Mouse (Mus musculus): ENCODE measurements around the gene Ogt.

Ogt gene

DNA sequence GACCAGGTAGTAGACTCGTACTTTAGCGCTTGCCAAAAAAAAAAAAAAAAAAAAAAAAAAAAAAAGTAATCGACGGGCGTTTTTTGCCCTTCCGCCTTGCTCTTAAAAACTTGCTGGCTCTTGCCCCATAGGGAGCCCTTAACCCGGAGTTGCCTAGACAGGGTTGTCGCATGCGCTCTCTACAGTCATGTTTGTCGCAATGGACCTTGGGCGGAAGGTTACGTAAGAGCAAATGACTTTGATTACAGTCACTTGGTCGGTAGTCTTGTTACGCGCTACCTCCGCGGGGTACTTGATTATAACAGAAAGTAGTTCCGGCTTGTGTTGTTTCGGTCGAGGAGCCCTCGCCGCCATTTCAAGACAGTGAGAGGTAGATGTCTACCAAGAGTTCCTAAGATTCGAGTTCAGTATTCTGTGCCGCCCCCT is at the start of gene Ogt:
Gene Ogt, plus strand, starts transcription at position 320 of the 426 bp plus-strand sequence.
- DNase-seq (ENCODE audit: inconsistent age in 2 of 2, low spot score in 1 of 2) = peak; percentile 89 to 96

DNA sequence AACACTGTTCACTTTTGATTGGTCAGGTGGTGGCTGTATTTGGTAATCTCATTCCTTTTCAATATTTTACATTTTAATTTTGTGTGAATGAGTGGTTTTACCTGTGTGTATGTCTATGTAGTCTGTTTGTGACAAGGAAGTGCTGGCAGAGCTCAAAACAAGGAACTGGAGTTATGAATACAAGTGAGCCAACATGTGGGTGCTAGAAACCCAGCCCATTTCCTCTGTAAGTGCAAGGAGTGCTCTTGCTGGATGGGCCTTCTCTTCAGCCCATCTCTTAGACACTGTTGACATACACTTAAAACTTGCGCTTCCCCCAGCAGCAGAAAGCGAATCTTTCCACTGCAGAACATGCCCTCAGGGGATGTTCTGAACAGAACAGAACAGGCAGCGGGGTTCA is 23.7 kb upstream of the Ogt start:
- DNase-seq (ENCODE audit: inconsistent age in 2 of 2, low spot score in 1 of 2) = no peak

DNA sequence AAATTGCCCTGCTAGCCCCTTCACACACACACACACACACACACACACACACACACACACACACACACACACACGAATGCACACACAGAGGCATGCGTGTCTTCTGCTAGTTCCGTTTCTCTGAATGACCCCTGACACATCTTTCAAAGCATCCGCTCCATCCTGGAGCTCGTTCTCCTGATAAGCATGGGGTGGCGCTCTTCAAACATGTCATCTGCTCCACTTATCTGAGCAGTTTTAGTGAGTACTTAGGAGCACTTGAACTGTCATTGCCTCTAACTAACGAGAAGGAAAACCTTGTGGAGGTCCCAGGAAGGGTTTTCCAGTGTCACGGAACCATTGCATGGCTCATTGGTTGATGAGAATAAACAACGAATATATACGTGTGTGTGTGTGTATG is 22.0 kb upstream of the Ogt start:
- DNase-seq (ENCODE audit: inconsistent age in 2 of 2, low spot score in 1 of 2) = no peak

DNA sequence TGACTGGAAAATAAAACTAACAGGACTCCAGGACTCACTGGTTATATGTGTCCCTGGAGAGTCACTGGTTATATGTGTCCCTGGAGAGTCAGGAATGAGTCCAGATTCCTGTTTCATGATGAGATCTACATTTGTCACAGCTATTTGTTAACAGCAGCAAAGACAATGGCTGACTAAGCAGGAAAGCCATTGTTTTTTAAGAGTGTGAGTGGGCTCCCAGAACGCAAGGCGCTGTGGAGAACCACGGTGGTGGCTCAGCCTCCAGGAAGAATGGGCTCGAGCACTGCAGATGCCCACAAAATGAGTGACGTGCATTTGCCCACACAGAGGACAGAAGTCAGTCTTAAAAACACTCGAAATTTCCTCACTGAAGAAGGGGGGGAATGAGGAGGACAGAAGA is 19.5 kb upstream of the Ogt start:
- DNase-seq (ENCODE audit: inconsistent age in 2 of 2, low spot score in 1 of 2) = peak in 1 of 2 experiments; percentile 38

DNA sequence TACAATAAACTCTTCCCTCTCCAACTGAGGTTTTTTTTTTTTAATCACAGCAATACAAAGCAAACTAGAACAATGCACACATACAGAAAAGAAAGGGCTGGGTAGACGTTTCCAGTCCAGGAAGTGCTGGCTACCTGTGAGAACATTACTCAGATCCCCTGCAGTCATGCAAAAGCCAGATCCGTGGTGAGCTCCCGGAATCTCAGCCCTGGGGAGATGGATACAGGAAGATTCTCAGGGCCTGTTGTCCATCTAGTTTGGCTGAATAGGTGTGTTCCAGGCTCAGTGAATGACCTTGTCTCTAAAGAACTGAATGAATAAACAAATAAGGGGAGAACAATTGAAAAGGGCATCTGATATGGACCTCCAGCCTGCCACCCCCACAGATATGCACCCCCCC is 17.3 kb upstream of the Ogt start:
- DNase-seq (ENCODE audit: inconsistent age in 2 of 2, low spot score in 1 of 2) = no peak

DNA sequence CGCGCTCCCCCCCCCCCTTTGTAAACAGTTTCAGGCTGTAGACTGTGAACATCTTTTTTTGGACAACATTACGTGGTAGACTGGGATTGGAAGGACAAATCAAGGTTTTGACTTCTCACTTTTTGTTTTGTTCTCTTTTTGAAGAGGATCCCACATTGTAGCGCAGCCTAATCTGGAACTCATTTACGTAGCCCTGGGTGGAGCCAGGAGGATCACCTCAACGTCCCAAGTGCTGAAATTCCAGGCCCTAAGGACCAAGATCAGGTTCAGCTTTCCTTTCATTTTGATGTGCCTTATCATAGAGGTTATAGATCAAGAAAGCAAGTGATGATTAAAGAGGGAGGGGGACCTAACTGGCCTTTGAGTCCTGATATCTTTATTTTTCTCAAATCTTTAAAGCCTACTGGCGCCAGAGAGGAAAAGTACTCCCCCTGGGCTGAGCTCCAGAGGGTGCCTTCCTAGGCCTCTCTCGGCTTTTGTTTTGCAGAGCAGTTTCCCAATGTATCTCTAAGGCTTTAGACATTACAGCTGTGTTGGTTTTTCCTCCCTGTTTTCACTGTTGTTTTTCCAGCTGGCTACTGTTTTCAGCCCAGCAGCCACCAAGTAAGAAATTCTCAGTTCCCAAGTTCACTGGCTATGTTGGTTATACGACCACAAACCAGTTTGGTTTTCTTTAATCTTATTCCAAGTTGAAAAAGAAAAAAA is 2.9 kb upstream of the Ogt start:
- DNase-seq (ENCODE audit: inconsistent age in 2 of 2, low spot score in 1 of 2) = no peak

DNA sequence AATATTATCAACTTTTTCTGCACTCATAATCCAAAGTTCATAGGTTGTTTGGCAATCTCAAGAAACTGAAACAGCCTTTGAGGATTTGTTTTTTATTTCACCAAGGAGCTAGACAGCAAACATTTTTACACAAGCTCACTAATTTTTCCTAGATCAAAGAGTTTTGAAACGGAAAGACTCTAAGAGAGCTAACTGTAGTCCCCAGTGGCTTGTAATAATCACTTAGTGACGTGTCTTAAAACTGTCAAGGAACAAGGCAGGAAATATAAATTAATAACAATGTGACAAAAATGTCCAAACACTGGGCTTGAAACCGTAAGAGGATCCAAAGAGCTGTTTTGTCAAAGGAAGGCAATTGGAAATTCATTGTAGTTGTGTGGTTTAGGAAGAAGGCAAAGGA is 1.0 kb upstream of the Ogt start:
- no peak for DNase-seq (ENCODE audit: inconsistent age in 2 of 2, low spot score in 1 of 2)

DNA sequence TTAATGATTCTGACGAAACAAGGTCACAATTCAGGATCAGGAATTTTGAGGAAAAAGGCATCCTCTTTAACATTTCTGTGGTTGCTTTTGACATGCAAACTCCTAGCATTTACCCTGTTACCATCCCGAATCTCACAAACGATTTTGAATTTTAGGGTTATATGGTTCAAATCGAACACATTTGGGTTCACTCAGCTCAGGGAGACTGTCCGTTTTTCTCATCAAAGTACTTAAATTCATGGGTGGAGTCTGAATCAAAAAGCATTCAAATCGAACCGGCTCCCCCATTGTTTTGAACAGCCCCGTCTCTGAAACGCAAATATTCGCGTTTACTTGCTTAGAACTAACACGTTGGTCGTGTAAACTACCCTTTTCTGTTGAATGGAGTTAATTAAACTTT is 554 bp upstream of the Ogt start:
- peak; percentile 18 to 76 for DNase-seq (ENCODE audit: inconsistent age in 2 of 2, low spot score in 1 of 2)

DNA sequence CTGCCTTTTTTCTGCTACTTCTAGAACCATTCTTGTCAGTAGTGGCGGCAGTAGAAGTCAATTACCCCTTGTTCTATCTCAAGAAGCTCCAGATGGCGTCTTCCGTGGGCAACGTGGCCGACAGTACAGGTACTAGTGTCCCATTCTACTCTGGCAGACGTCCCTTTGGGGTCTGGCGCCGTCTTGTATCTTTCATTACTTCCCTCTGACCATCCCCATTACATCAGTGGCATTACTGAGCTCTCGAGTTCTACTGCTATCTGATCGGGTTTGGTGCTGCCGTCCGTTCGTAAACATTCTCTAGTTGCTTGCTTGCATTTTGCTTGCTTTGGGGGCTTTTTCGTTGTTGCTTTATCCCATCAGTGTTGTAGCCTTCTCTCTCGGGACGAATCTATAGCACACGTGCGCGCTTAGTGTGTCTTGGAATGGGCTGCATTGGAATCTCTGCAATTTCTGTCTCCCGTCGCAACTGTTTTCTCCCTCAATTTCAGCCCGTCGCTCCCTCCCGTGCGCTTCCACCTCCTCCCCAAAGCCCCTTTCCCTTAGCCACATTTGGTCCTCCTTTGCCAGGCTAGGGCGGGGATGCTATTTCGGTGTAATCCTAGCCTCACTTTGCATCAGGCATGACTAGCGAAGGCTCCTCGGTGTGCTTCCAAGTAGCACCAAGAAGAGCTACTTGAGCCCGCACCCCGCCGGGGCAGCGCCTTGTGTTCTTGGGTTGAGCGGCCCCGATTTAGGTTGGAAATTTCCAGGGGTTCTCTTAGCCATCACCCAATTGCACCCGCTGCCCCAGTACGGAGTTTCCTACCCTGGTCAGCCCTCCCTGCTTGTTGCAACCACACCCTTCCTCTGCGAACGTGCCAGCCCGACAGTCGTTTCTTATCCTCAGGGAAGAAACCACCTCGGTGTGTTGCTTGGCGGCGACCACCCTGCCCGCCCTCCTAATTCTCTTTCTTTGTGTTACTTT is 617 bp downstream of the Ogt start:
- DNase-seq (ENCODE audit: inconsistent age in 2 of 2, low spot score in 1 of 2) = peak; percentile 43 to 79

DNA sequence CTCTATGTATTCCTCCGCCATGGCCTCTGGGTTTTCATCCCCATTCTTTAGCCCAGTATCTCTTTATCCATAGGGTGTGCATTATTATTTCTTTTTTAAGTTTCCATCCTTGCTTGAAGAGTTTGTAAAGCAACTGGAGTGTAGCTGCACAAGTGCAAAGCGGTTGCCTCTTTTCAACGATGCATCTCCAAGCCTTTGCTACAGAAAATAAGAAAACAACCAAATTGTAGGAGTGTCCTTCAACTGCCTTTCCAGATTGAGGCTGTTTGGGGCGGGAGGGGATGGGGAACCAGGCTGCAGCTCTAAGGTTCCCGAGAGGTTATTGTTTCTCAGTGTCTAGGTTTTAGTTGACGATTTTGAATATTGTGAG is 1.3 kb downstream of the Ogt start:
- DNase-seq (ENCODE audit: inconsistent age in 2 of 2, low spot score in 1 of 2) = no peak

DNA sequence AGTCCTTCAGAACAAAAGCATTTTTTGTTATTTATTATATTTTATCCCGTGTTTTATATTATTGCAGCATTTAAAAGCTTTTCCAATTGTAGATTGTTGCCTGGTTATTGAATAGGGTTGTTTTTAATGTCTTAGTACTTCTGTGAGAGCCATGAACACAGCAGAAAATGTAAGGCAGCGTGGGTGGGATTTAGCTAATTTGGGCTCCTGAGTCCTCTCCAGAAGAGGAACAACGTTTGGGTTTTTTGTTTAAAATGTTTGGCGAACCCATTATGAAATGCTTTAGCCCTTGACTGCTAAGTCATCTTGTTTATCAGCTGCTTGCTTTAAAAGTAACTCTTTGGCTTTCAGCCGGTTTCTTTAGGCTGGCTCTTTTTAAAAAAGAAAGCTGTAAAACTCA is 2.2 kb downstream of the Ogt start:
- no peak for DNase-seq (ENCODE audit: inconsistent age in 2 of 2, low spot score in 1 of 2)

DNA sequence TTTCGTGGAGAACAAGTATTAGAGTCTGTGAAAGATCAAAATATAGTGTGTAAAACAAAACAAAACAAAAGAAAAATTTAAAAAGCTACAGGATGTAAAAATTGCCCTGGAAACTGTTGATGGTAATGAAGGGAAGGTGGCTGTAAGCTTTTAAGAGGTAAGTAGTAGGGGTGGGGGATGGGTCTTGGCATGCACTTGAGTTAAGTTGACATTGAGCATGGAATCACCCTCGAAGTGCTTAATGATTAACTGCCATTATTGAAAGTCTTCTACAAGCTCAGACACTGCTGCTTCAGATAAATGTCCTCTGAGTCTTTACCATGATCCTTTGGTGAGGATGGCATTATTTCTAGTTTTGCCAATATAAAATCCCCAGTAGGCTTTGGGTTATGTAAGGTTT is 5.4 kb downstream of the Ogt start:
- DNase-seq (ENCODE audit: inconsistent age in 2 of 2, low spot score in 1 of 2) = peak in 1 of 2 experiments; percentile 40

DNA sequence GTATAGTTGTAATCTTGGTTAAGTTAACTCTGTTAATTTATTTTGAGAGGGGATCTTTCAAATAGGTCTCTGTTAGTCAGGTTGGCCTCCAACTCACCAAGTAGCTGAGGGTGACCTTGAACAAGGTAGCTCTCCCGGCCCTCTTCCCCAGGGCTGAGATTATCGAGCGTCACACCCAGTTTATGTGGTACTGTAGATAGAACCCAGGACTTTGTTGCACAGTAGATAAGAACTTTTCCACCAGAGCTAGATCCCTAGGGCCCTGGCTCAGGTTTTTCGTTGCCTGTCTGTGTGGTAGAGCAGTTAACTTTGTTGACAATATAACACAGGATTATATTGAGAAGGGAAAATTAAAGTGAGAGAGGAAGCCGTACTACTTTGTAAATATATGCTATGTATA is 6.8 kb downstream of the Ogt start:
- DNase-seq (ENCODE audit: inconsistent age in 2 of 2, low spot score in 1 of 2) = no peak

DNA sequence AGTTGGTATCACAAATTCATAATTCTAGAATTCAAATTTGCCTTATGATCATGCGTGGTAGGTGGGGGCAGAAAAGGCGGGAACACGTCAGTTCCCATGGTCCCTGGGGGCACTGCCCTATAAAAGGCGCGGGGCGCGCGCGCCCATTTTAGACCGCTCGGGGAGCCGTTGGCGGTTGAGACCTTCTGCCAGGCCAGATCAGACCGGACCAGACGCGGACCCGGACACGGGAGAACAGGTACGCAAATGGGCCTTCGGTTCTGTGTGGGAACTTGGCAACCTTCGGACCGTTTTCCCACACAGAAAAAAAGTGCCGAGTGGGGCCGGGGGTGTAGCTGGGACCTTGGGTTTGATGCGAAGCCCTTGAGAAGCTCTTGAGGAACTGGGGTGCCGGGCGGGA is 55.8 kb downstream of the Ogt start:
- no peak for DNase-seq (ENCODE audit: inconsistent age in 2 of 2, low spot score in 1 of 2)

DNA sequence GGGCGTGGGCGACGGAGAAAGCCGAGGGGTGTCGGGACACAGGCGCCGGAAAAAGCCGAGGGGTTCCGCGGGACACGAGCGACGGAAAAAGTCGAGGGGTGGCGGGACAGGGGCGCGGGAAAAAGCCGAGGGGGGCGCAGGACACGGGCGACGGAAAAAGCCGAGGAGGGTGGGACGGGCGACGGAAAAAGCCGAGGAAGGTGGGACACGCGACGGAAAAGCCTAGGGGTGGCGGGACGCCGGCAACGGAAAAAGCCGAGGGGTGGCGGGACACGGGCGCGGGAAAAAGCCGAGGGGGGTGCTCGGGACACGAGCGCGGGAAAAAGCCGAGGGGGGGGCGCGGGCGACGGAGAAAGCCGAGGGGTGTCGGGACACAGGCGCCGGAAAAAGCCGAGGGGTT is 57.7 kb downstream of the Ogt start:
- no peak for DNase-seq (ENCODE audit: inconsistent age in 2 of 2, low spot score in 1 of 2)

DNA sequence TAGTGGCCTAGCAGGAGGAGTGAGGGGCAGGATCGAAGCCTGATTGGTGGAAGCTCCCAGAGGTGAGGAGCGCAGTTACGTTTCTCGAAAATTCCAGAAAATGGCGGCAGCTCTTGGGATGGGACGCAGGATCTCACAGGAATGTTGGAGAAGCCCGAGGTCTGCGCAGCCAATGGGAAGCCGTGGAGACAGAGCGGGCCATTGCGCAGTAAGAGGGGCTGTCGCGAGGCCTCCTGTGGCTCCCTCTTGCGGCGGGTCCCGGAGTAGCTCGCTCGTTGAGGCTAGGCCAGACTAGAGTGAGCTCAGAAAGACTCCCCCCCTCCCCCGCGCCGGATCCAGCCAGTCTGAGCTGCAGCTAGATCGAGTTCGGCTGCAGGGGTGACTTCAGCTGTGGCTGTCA is 58.4 kb downstream of the Ogt start:
- no peak for DNase-seq (ENCODE audit: inconsistent age in 2 of 2, low spot score in 1 of 2)

DNA sequence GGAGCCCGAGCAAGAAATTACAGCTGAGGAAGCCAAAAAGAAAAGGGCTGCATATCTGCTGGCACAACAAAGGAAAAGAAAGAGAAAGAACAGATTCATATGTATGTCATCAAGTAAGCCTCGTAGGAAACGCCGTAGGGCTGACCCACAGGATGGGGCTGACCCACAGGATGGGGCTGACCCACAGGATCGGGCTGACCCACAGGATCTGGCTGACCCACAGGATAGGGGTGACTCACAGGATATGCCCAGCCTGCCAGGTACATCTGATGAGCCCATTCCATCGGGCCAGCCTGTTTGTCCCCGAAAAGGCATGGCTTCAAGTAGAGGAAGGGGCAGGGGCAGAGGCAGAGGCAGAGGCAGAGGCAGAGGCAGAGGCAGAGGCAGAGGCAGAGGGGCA is 65.3 kb downstream of the Ogt start:
- no peak for DNase-seq (ENCODE audit: inconsistent age in 2 of 2, low spot score in 1 of 2)

DNA sequence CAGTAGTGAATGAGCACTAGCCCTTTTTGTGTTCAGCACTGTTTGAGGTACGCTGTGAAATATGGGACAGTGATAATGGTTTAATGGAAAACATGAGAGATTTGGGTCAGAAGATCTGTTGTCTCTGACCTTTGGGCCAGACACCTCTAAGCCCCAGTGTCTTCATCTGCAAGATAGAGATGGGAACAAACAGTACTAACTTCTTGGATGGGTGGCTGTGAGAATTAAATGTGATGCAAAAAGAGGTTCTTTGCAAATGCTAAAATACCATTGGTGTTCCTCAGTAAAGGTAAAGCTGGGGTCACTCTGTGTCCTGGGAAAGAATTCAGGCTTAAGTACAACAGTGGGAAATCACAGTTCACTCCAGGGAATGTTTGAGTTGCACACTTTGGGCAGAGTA is 80.5 kb downstream of the Ogt start:
- DNase-seq (ENCODE audit: inconsistent age in 2 of 2, low spot score in 1 of 2) = no peak

DNA sequence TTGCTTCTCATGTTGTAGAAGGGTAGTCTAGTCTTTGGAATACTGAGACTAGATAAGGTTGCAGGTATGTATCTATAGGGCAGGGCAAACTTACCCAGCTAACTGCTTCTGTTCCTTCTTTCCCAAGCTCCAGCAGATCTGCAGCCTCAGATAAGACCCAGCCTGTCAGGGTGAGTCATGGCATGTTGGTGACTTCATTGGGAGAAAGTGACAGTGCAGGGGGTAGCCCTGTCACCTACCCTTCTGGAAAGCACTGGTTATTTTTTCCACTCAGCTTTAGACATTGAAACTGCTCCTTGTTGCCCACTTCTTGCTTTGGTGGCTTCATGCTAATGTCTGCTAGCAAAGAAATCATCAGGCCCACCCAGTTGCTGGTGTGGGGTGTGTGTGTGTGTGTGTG is 90.2 kb downstream of the Ogt start:
- DNase-seq (ENCODE audit: inconsistent age in 2 of 2, low spot score in 1 of 2) = peak; percentile 22 to 38

DNA sequence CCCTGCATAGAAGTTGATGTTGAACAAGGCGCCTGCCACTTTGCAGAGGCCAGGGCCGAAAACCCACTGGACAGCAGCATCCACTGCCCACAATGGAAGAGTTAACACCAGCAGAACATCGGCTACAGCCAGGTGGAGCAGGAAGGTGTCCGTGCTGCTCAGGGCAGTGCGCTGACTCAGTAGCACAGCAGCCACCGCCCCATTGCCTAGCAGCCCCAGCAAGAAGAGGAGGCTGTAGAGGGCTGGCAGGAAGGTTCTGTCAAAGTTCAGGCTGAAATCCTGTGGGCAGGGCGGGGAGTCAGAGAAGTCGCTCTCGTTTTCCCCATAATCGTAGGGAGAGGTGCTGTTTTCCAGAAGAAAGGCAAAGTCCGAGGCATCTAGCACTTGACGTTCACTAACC is 92.8 kb downstream of the Ogt start:
- DNase-seq (ENCODE audit: inconsistent age in 2 of 2, low spot score in 1 of 2) = no peak

DNA sequence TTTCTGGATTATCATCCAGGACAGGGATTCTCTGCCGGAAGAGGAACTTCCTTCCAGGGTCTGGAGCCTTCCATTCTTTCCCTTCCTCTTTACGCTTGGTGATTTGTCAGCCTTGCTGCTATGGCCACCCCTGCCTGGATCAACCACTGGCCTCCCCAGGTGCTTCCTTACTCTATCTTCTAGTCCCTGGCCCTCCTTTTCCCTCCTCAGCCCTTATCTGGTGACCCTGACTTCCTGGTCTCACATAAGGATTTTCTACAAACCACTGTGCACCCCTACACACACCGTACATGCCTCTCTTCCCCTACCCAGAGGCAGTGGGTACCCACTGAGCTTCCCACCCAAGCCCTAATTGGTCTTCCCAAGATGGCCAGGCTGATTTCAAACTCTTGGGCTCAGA is 93.4 kb downstream of the Ogt start:
- DNase-seq (ENCODE audit: inconsistent age in 2 of 2, low spot score in 1 of 2) = no peak

DNA sequence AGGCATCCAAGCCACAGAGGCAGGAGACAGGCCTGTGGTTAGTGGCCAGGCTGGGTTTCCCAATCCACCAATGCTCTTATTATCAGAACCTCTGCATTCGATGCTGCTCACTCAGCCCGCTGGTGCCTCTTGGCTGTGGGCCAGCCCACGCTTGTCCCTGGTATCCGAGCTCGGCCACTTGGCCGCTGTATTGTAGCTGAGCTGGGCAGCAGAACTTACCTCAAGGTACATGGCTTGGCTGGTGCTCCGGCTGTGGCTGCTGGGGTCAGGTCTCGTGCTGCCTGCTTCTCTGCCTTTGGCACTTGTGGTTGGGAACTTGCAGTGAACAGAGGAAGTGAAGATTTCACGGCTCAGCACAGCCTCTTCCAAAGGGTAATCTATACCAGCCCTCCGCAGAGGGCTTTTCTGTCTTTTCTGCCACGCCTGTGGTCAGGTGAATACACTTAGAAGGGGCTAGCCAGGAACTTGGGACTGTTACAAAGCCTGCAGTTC is 94.0 kb downstream of the Ogt start, which contains the start of gene Cxcr3:
Gene Cxcr3, minus strand, starts transcription at position 442 of the 492 bp plus-strand sequence.
- DNase-seq (ENCODE audit: inconsistent age in 2 of 2, low spot score in 1 of 2) = peak; percentile 73 to 76
